Mouse (Mus musculus) lung, embryonic 14.5 days (tissue): ENCODE results near the gene Nfia. TPM values are rescaled to one million over a fixed set of nuclear protein-coding genes. Genes with fewer than 3 reads are reported as not detected.

Source experiments
- ATAC-seq: fragments of 200-750 bp; cut with Nextera tagmentation; 2 replicates; pipeline ENCODE4 v1.8.0; 2017; ENCODE audit warnings: mild to moderate bottlenecking, moderate TSS enrichment, moderate library complexity; ENCODE audit not compliant: insufficient read depth
- DNase-seq: peaks from one replicate; pipeline ENCODE4 v3.0.0-alpha.2; 2015
- H3K27ac ChIP-seq: fragments of 300-500 bp; sonication (generic); 2 replicates; pipeline ENCODE4 v1.5.1; 2014; ENCODE audit warnings: low read depth, mild to moderate bottlenecking, moderate library complexity
- H3K27me3 ChIP-seq: fragments of 300-500 bp; sonication (generic); 2 replicates; pipeline ENCODE4 v1.6.1; 2014; ENCODE audit warnings: low read length, control low read depth; ENCODE audit not compliant: insufficient read depth
- H3K36me3 ChIP-seq: fragments of 300-500 bp; sonication (generic); 2 replicates; pipeline ENCODE4 v1.6.1; 2014; ENCODE audit warnings: control low read depth; ENCODE audit not compliant: insufficient read depth
- H3K4me1 ChIP-seq: fragments of 300-500 bp; sonication (generic); 2 replicates; pipeline ENCODE4 v1.6.1; 2014; ENCODE audit warnings: antibody characterized with exemption, control low read depth; ENCODE audit not compliant: insufficient read depth
- H3K4me2 ChIP-seq: fragments of 300-500 bp; sonication (generic); 2 replicates; pipeline ENCODE4 v1.6.1; 2014; ENCODE audit warnings: mild to moderate bottlenecking
- H3K4me3 ChIP-seq: fragments of 300-500 bp; sonication (generic); 2 replicates; pipeline ENCODE4 v1.5.1; 2014; ENCODE audit warnings: low read depth, low read length
- H3K9ac ChIP-seq: fragments of 300-500 bp; sonication (generic); 2 replicates; pipeline ENCODE4 v1.6.1; 2014
- H3K9me3 ChIP-seq: fragments of 300-500 bp; sonication (generic); 2 replicates; pipeline ENCODE4 v1.6.1; 2016; ENCODE audit warnings: low read depth, low read length, control low read depth
- CTCF ChIP-seq: IDR thresholded peaks from 2 replicates; pipeline ENCODE4 v1.5.1; 2016; ENCODE audit warnings: antibody characterized with exemption, low read depth
- WGBS: fragments of 180-500 bp; shearing (Covaris S2); extraction: QIAGEN DNeasy Blood & Tissue Kit; methylation state at CpG from one replicate; pipeline ENCODE4 v1.1.7; 2014; 5-methylcytosine and 5-hydroxymethylcytosine counted together
- polyA plus RNA-seq: library from polyadenylated mRNA; unstranded; fragments of >200 nt; fragmentation: Nextera tagmentation; extraction: Ambion mirVana; gene quantifications from 2 replicates; pipeline ENCODE4 v1.2.1, GENCODE M21; 2014

Nfia gene
- polyA plus RNA-seq, 1 experiment from 2014 or later, result 48.2 TPM

GRCm38 (mm10) chr4:98004986-98005385 is 232.5 kb downstream of the Nfia start:
- Histone ChIP-seq H3K27me3 (no peaks in the 10 kb centered on the region), H3K9ac (peak overlapping the region; percentile 40), H3K9me3 (no peaks in the 10 kb centered on the region), H3K4me2 (no peak overlapping the region; the same call in 1 of the 2 replicates), H3K27ac (peak overlapping the region; percentile 95), H3K4me3 (no peak overlapping the region), H3K4me1 (peaks cover 22% of the 10 kb centered on the region), H3K36me3 (peaks cover 8% of the 10 kb centered on the region; the same call in 1 of the 2 replicates)
- no peak for ATAC-seq
- DNase-seq, result no peak
- no peak for TF ChIP-seq CTCF
- WGBS, result 63% methylated on average over 6 of the region's 6 CpGs

- H3K9ac ChIP-seq, result no peak overlapping the region
- peak overlapping the region; percentile 22; the same call in 1 of the 2 replicates for H3K27ac ChIP-seq
- DNase-seq (no peak), ATAC-seq (no peak)
- 67% methylated on average over 4 of the region's 4 CpGs for WGBS
- peaks cover 4% of the 10 kb centered on the region; the same call in 1 of the 2 replicates for H3K36me3 ChIP-seq
- no peaks in the 10 kb centered on the region for H3K9me3 ChIP-seq
- no peak overlapping the region for H3K4me2 ChIP-seq
- peaks cover 9% of the 10 kb centered on the region; the same call in 1 of the 2 replicates for H3K4me1 ChIP-seq
- no peak for TF ChIP-seq CTCF
- no peak overlapping the region for H3K4me3 ChIP-seq
- H3K27me3 ChIP-seq, result no peaks in the 10 kb centered on the region
Measured at GRCm38 (mm10) chr4:98008814-98009368, 236.4 kb downstream of the Nfia start.

GRCm38 (mm10) chr4:98009966-98010365 is 237.4 kb downstream of the Nfia start:
- TF ChIP-seq CTCF, result no peak
- Histone ChIP-seq H3K27me3 (no peaks in the 10 kb centered on the region), H3K4me3 (no peak overlapping the region), H3K9me3 (no peaks in the 10 kb centered on the region), H3K4me2 (no peak overlapping the region), H3K4me1 (no peaks in the 10 kb centered on the region), H3K36me3 (peaks cover 14% of the 10 kb centered on the region), H3K9ac (no peak overlapping the region), H3K27ac (no peak overlapping the region)
- WGBS, result 90% methylated on average over 2 of the region's 2 CpGs
- DNase-seq (no peak), ATAC-seq (no peak)

GRCm38 (mm10) chr4:98019811-98020210 is 247.3 kb downstream of the Nfia start:
- ATAC-seq, result no peak
- H3K36me3 ChIP-seq, result peaks cover 45% of the 10 kb centered on the region

GRCm38 (mm10) chr4:98020836-98021235 is 248.3 kb downstream of the Nfia start:
- DNase-seq, result no peak
- no peaks in the 10 kb centered on the region for H3K27me3 ChIP-seq
- no peak for TF ChIP-seq CTCF
- no peaks in the 10 kb centered on the region for H3K9me3 ChIP-seq
- no peak for ATAC-seq
- H3K4me2 ChIP-seq, result no peak overlapping the region
- H3K36me3 ChIP-seq, result peaks cover 36% of the 10 kb centered on the region
- no peaks in the 10 kb centered on the region for H3K4me1 ChIP-seq
- no peak overlapping the region for H3K9ac ChIP-seq
- no peak overlapping the region for H3K4me3 ChIP-seq
- 86% methylated on average over 7 of the region's 7 CpGs for WGBS
- no peak overlapping the region for H3K27ac ChIP-seq

More at GRCm38 (mm10) chr4:98019811-98020210, 247.3 kb downstream of the Nfia start:
- no peak for DNase-seq
- Histone ChIP-seq H3K4me2 (no peak overlapping the region), H3K27me3 (no peaks in the 10 kb centered on the region), H3K27ac (no peak overlapping the region), H3K4me3 (no peak overlapping the region), H3K9ac (no peak overlapping the region), H3K4me1 (no peaks in the 10 kb centered on the region), H3K9me3 (no peaks in the 10 kb centered on the region)
- TF ChIP-seq CTCF, result no peak
- 80% methylated on average over 3 of the region's 3 CpGs for WGBS

- Histone ChIP-seq H3K9me3 (no peaks in the 10 kb centered on the region), H3K4me1 (no peaks in the 10 kb centered on the region), H3K4me2 (no peak overlapping the region), H3K27ac (no peak overlapping the region), H3K9ac (no peak overlapping the region), H3K36me3 (peaks cover 27% of the 10 kb centered on the region), H3K4me3 (no peak overlapping the region), H3K27me3 (no peaks in the 10 kb centered on the region)
- DNase-seq, result no peak
- TF ChIP-seq CTCF, result no peak
- 84% methylated on average over 6 of the region's 6 CpGs for WGBS
- no peak for ATAC-seq
Measured at GRCm38 (mm10) chr4:98023245-98023792, 250.8 kb downstream of the Nfia start.

GRCm38 (mm10) chr4:98027412-98027811 is 254.9 kb downstream of the Nfia start:
- Histone ChIP-seq H3K36me3 (peaks cover 5% of the 10 kb centered on the region; the same call in 1 of the 2 replicates), H3K4me2 (no peak overlapping the region), H3K9me3 (no peaks in the 10 kb centered on the region), H3K9ac (no peak overlapping the region), H3K27ac (no peak overlapping the region), H3K27me3 (no peaks in the 10 kb centered on the region), H3K4me3 (no peak overlapping the region), H3K4me1 (no peaks in the 10 kb centered on the region)
- WGBS, result 87% methylated on average over 4 of the region's 4 CpGs
- ATAC-seq (no peak), DNase-seq (no peak)
- no peak for TF ChIP-seq CTCF
